Mouse (Mus musculus) frontal cortex, postnatal 25 days (tissue): ENCODE measurements around the gene Iqch.
A peak's percentile ranks its signal among the peaks of the same experiment; 100 is the strongest.

Source experiments
- DNase-seq, 2 experiments: peaks; one replicate each; pipeline ENCODE4 v3.0.0; 2022; ENCODE audit warnings: low spot score in 2 of 2

Gene Iqch

GRCm38 (mm10) chr9:63602043-63602939 is at the start of gene Iqch, which contains the start of gene Aagab:
Gene Iqch (minus strand): TSS chr9:63602493.
Gene Aagab (plus strand): TSS chr9:63602660.
- DNase-seq: peak; percentile 91 to 95

- no peak for DNase-seq
Measured at GRCm38 (mm10) chr9:63651594-63651993, 49.3 kb upstream of the Iqch start.

- DNase-seq: no peak
Measured at GRCm38 (mm10) chr9:63650905-63651304, 48.6 kb upstream of the Iqch start.

DNA sequence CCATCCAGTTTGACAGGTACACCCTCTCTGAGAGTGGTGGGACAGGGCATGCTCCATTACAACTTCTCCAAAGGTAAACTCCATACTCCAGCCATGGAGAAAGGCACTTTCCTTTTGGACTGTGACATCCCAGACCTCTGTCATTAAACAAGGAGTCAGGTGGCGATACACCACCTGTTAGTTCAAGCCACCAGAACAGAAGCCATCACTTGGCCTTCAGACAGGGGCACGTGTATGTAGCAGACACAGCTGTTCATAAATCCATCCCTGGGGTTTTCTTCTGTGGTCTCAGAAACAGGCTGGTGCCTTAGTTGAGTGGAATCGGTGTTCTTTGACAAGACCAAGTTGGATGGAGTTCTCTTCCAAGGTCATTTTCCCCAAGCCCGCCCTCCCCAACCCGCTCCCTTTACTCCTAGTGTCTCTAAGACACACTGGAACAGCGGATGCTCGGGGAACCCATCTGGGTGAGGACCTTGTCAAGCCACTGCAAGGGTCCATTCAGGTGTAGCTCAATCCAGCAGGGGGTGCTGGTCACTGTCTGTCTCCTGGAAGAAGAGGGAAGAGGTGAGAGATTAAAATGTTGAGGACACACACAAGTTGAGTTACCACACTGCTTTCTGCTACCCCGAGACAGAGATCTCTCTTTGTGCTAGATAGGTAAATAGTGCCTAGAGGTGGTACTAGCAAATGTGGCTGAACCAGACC is 47.7 kb upstream of the Iqch start:
- DNase-seq: no peak

- no peak for DNase-seq
Measured at GRCm38 (mm10) chr9:63648520-63648918, 46.2 kb upstream of the Iqch start.

- no peak for DNase-seq
Measured at GRCm38 (mm10) chr9:63647581-63648519, 45.6 kb upstream of the Iqch start.

- no peak for DNase-seq
Measured at GRCm38 (mm10) chr9:63645084-63645483, 42.8 kb upstream of the Iqch start.

- DNase-seq: no peak
Measured at GRCm38 (mm10) chr9:63644011-63644410, 41.7 kb upstream of the Iqch start.

DNA sequence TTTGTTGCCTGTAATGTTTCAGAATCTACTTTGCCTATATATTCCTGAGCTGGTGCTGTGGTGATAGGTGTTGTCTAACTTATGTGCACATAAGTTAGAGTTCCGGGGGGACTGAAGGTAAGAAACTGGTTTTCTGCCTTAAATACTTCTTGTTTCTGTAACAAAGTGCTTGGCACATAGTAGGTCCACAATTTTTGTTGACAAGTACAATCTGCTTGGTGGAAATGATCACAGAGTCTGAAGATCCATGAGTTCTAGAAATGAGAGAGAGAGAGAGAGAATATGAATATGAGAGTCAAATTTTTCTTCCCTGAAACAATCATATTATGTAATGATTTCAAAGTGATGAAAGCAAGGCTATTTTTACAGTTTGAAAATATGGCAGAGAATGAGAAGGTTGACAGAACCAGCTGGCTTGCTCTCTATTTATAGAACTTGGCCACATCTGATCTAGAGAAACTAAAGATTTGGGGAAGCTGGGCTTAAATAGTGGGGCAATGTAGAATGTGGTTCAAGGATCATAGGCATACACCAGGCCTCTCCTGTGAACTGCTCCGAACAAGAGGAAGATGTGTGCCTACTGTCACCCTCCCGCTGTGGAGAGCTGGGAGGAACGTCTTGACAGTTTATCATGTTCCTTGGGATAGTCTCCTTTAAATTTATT is 39.8 kb upstream of the Iqch start:
- no peak for DNase-seq

GRCm38 (mm10) chr9:63636113-63636512 is 33.8 kb upstream of the Iqch start:
- no peak for DNase-seq

DNA sequence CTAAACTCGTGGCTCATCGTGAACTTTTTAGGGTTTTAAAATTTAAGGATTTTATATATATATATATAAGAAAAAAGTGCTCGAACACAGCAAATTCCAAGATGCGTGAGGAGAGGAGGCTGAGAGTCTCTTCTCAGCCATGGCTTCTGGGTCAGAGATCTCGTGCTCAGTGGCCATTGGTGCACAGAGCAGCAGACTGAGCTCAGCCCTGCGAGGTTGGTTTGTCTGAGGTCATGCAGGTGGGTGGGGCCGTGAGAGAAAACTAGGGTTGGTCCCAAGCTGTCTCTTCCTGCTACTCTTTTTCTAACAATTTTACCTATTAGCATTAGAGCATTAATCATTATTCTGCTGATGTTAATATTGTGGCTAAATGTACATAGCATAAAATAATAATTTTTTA is 31.0 kb upstream of the Iqch start:
- no peak for DNase-seq

- no peak for DNase-seq
Measured at GRCm38 (mm10) chr9:63632924-63633323, 30.6 kb upstream of the Iqch start.

DNA sequence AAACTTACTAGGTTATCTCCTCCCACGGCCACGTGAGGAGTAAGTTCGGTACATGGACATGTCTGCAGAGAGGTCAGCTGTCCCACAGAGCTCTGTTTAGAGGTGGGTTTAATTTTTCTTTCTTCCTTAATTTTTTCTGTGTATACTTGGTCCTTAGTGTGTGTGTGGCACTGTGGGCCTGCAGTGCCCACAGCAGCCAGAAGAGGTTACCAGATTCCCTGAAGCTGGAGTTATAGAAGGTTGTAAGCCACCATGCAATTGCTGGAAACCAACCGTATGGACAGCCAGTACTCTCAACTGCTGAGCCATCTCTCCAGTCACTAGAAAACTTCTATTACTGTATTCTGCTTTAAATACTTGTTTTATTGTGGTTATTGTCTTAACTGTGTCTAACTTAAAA is 29.8 kb upstream of the Iqch start:
- DNase-seq: no peak

DNA sequence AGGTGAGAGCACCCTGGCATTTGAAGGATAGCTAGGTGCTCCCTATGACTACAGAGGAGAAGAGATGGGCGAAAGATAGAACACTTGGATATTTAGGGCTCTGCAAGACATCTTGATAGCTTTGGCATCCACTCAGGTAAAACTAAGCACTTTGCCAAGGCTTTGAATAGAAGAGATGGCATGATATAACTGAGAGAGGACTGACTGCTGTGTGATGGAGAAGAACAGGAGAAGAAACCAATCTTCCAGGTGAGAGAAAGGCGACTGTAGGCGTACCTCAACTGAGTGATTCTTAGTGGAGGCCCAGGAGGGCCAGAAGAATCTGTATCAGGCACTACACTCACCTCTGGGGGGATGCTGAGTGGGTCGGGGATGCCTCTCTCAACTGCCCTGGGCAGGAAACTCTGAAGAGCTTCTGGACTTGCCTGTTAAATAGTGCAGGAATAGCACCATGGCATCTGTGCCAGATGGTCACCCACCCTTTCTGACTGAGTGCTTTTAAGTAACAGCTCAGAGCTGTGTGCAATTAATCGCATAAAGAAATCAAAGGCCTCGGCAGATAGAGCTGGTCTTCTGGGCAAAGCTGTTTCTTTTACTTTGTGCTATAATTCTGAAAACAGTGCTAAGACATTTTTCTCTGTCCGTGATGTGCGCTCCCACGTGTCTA is 22.9 kb upstream of the Iqch start:
- DNase-seq: no peak

GRCm38 (mm10) chr9:63623895-63624569 is 21.7 kb upstream of the Iqch start:
- no peak for DNase-seq

GRCm38 (mm10) chr9:63617967-63618366 is 15.7 kb upstream of the Iqch start:
- DNase-seq: no peak

- DNase-seq: no peak
Measured at GRCm38 (mm10) chr9:63614018-63614985, 12.0 kb upstream of the Iqch start.

GRCm38 (mm10) chr9:63613569-63613968 is 11.3 kb upstream of the Iqch start:
- DNase-seq: no peak
